Mouse (Mus musculus) bone marrow macrophage, adult 2 months (primary cell): Measurements from ENCODE around the gene Nsd1. TPM values are rescaled to one million over a fixed set of nuclear protein-coding genes. Genes with fewer than 3 reads are reported as not detected.

Experiments used
- H3K27ac ChIP-seq: 2 replicates; pipeline ENCODE4 v1.5.1; 2012; ENCODE audit warnings: low read depth, low read length; ENCODE audit not compliant: insufficient read depth
- H3K4me1 ChIP-seq: 2 replicates; pipeline ENCODE4 v1.6.1; 2012; ENCODE audit warnings: low read length; ENCODE audit not compliant: control insufficient read depth, insufficient read depth
- H3K4me3 ChIP-seq: 2 replicates; pipeline ENCODE4 v1.5.1; 2012; ENCODE audit warnings: mild to moderate bottlenecking, low read length, moderate library complexity; ENCODE audit not compliant: insufficient read depth
- CTCF ChIP-seq: IDR thresholded peaks from 2 replicates; pipeline ENCODE4 v1.5.1; 2012; ENCODE audit warnings: low read depth, mild to moderate bottlenecking, low read length, moderate library complexity
- POLR2A ChIP-seq: IDR thresholded peaks from 2 replicates; pipeline ENCODE4 v1.6.1; 2012; ENCODE audit warnings: mild to moderate bottlenecking, low read depth, low read length, borderline replicate concordance
- polyA plus RNA-seq: library from polyadenylated mRNA; stranded (reverse); fragments of >200 nt; gene quantifications from 2 replicates; pipeline ENCODE4 v1.2.4, GENCODE M21; 2012; ENCODE audit not compliant: missing spikeins, insufficient read depth, insufficient read length

Nsd1 gene
- polyA plus RNA-seq, 1 experiment = 51.0 TPM

GRCm38 (mm10) chr13:55338131-55339054, 128.8 kb downstream of the Nsd1 start:
- Histone ChIP-seq H3K4me3 (no peak overlapping the region), H3K27ac (no peak overlapping the region), H3K4me1 (peaks cover 4% of the 10 kb centered on the region)
- TF ChIP-seq POLR2A (no peak), CTCF (no peak)

GRCm38 (mm10) chr13:55339259-55339658, 129.7 kb downstream of the Nsd1 start:
- TF ChIP-seq CTCF (no peak), POLR2A (no peak)
- H3K4me3 ChIP-seq = no peak overlapping the region
- H3K27ac ChIP-seq = no peak overlapping the region
- peaks cover 8% of the 10 kb centered on the region for H3K4me1 ChIP-seq

DNA sequence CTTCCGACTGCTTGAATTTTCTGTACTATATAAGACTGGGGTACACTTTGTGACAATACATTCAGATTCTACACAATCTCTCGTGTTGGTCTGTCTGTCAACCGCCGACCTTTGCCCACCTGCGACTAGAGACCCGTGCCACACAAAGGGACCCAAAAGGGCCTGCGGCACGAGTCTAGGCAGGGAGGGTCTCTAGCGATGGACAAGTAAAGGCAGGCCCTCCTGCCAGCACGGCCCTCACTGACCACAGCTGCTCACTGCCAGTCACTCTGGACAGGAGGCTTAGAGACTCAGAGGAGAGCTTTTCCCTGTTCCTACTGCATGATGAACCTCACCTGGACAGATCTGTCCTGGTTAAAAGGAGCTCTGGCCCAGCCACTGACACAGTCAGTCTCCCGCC, 132.9 kb downstream of the Nsd1 start:
- no peak for TF ChIP-seq CTCF
- H3K27ac ChIP-seq = no peak overlapping the region
- H3K4me3 ChIP-seq = no peak overlapping the region
- peaks cover 18% of the 10 kb centered on the region for H3K4me1 ChIP-seq

- peak overlapping the region; percentile 6; the same call in 1 of the 2 replicates for H3K27ac ChIP-seq
- H3K4me3 ChIP-seq = no peak overlapping the region
- TF ChIP-seq POLR2A (no peak), CTCF (no peak)
- H3K4me1 ChIP-seq = peaks cover 16% of the 10 kb centered on the region
Observed at GRCm38 (mm10) chr13:55344286-55344685, 134.7 kb downstream of the Nsd1 start.

GRCm38 (mm10) chr13:55346745-55347144, 137.2 kb downstream of the Nsd1 start:
- no peak overlapping the region for H3K27ac ChIP-seq
- H3K4me1 ChIP-seq = peaks cover 14% of the 10 kb centered on the region
- no peak overlapping the region for H3K4me3 ChIP-seq
- TF ChIP-seq POLR2A (no peak), CTCF (no peak)

- Histone ChIP-seq H3K4me3 (peak overlapping the region; percentile 96), H3K4me1 (peaks cover 26% of the 10 kb centered on the region), H3K27ac (no peak overlapping the region)
- TF ChIP-seq CTCF = no peak
Observed at GRCm38 (mm10) chr13:55361145-55361544, 151.6 kb downstream of the Nsd1 start.

DNA sequence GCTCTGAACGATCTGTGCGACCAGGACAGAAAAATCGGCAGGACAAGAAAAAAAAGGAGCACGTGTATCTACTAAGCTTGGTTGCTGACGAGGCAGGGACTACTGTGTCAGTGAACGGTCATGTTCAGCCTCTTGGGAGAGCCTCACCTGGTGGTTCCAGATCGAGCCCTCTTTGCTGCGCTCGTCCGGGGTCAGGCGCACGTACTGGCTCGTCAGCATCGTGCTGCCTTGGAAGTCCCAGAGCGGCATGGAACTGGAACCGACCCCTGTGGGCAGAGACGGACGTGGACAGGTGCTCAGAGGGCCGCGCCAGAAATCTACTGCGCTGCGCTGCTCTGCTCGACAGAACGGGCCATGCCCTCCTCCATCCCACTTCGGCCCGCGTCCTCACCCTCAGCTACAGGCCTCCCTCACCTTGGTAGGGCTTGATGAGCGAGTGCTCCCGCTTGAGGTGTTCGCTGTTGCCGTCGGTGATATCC, 152.4 kb downstream of the Nsd1 start:
- no peak for TF ChIP-seq POLR2A
- no peak for TF ChIP-seq CTCF
- peaks cover 26% of the 10 kb centered on the region for H3K4me1 ChIP-seq
- peak overlapping the region; percentile 96 for H3K4me3 ChIP-seq
- H3K27ac ChIP-seq = peak overlapping the region; percentile 95

DNA sequence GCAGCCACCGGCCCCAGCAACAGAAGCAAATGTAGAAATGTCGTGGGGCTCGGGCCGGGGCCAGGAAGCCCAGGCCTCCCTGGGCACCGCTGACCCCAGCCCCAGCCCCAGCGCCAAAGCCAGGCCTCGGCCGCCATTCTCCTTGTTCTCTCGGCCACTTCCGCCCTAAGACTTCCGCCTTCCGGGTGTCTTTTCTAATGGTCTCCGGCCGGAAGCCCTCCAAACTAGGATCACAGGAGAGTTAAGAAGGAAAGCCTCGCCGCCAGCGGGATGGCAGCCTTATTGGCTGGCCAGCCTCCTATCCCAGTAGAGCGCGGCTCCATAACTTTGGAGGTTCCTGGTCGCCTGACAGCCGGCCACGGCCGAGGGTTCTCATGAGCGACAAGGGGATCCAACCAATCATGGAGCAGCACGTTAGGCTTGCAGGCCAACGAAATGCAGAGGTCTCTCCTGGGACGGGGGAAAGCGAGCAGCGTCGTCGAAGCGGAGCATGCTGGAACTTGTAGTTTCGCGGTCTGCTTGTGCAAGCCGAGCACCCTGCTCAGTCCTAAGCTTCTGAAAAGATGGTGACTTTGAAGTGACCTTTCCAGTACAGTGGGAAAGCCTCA, 153.0 kb downstream of the Nsd1 start, which contains the start of gene Lman2:
TSS of gene Lman2 (minus strand) at position 331 of the 608 bp plus-strand sequence.
- TF ChIP-seq POLR2A (no peak), CTCF (no peak)
- peak within 1 kb of the TSS; percentile 96 for H3K4me3 ChIP-seq
- H3K27ac ChIP-seq = peak within 1 kb of the TSS; percentile 95
- peaks cover 26% of the 10 kb centered on the region for H3K4me1 ChIP-seq

Other genes starting within 250 kb of the Nsd1 start
- 70.8 and 78.5 TPM in 2 replicates for gene Hk3, start 188.4 kb upstream of the Nsd1 start, polyA plus RNA-seq
- gene Uimc1, start 109.5 kb upstream of the Nsd1 start, polyA plus RNA-seq = 41.7 and 46.8 TPM in 2 replicates
- 11.5 and 14.6 TPM in 2 replicates for gene Zfp346, start 104.5 kb upstream of the Nsd1 start, polyA plus RNA-seq
- gene Gm17617, start 76.2 kb upstream of the Nsd1 start, polyA plus RNA-seq = not detected in 2 replicates
- gene Fgfr4, start 57.1 kb upstream of the Nsd1 start, polyA plus RNA-seq = not detected in 2 replicates
- 283 TPM in 2 replicates for gene Prelid1, start 110.7 kb downstream of the Nsd1 start, polyA plus RNA-seq
- gene Rab24, start 112.2 kb downstream of the Nsd1 start, polyA plus RNA-seq = 75.6 and 91.3 TPM in 2 replicates
- 8.6 and 8.8 TPM in 2 replicates for gene Mxd3, start 120.0 kb downstream of the Nsd1 start, polyA plus RNA-seq
- 94.1 and 94.6 TPM in 2 replicates for gene Lman2, start 153.0 kb downstream of the Nsd1 start, polyA plus RNA-seq
- gene Rgs14, start 159.9 kb downstream of the Nsd1 start, polyA plus RNA-seq = 34.7 and 39.1 TPM in 2 replicates
- gene Slc34a1, start 188.4 kb downstream of the Nsd1 start, polyA plus RNA-seq = not detected in 2 replicates
- not detected in 2 replicates for gene Pfn3, start 205.4 kb downstream of the Nsd1 start, polyA plus RNA-seq
- gene F12, start 217.0 kb downstream of the Nsd1 start, polyA plus RNA-seq = not detected in 2 replicates
- gene Grk6, start 235.3 kb downstream of the Nsd1 start, polyA plus RNA-seq = 42.1 and 43.0 TPM in 2 replicates